Mouse (Mus musculus) neutrophil, adult 5-6 weeks (primary cell): ENCODE results near the gene Rd3. TPM values are rescaled to one million over a fixed set of nuclear protein-coding genes. Genes with fewer than 3 reads are reported as not detected.

Experiments used
- ATAC-seq: fragments of 151-379, 151-347 bp; 2 replicates; pipeline ENCODE4 v1.8.0; 2017; ENCODE audit warnings: mild to moderate bottlenecking, moderate TSS enrichment; ENCODE audit not compliant: insufficient number of reproducible peaks, poor library complexity, low FRiP score, severe bottlenecking; ENCODE audit errors: extremely low read depth
- total RNA-seq: library from RNA; stranded (forward); fragments of 200-1000 nt; gene quantifications from 2 replicates; pipeline ENCODE4 v1.2.3, GENCODE M21; 2017

Rd3 gene
- total RNA-seq, 1 experiment from 2014 or later = 0.23 TPM

GRCm38 (mm10) chr1:191960946-191961345, 16.2 kb upstream of the Rd3 start:
- no peak for ATAC-seq

DNA sequence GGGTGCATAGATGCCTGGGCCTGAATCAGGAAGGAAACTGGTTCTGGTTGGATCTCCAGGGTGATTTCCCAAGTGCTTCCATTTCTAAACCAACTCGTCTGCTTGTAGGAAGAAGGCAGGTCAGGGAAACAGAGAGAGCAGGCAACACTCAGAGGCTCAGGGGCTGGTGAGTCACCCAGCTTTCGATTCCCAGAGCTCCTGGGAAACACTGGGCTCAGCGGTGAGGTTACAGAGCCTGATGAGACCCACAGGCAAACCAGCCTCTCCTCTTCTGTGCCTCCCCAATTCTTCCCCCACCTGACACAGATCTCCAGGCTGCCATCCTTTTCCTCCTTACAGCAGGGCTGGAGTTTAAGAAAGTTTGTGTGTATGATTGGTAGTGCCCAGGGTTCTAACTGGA, 13.8 kb upstream of the Rd3 start:
- ATAC-seq = no peak

DNA sequence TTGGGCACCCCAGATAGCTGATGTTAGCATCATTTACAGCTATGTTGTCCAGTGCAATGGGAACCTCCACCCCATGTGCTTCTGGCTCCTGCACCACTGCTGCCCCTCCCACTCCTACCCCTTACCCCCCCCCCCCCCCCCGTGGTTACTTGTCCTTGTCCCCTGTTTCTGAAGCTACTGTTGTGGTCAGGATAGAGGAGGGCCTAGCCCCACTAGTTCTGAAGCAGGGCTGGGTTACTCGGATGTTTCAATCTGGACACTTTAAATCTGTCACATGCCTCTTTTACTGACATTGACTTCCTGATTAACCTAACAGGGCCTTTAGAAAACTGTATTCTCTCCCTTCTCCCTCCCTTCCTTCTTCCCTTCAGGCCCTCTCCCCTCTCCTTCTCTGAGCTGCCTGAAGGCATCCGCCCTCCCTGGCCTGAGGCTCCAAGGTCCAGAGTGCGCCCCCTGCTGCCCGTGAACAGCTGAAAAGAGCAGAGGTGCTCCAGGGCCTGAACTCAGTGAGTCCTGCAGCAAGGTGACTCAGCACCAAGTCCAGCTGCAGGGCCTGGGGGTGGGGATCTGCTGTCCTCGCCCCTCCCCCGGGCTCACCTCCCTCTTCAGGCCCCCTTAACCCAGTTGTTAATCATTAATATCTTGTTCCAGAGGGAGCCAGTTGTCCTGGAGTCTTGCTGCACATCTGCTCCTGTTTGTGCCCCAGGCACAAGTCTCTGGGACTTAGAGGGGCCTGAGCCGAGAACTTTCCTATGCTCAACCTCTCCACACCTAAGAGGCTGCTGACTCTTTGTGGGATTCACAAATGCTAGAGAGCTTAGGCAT, 13.0 kb upstream of the Rd3 start:
- peak; percentile 72 for ATAC-seq

- ATAC-seq = peak; percentile 89
These were observed 12.2 kb upstream of the Rd3 start for GRCm38 (mm10) chr1:191964773-191965481.

GRCm38 (mm10) chr1:191969939-191970338, 7.2 kb upstream of the Rd3 start:
- no peak for ATAC-seq

DNA sequence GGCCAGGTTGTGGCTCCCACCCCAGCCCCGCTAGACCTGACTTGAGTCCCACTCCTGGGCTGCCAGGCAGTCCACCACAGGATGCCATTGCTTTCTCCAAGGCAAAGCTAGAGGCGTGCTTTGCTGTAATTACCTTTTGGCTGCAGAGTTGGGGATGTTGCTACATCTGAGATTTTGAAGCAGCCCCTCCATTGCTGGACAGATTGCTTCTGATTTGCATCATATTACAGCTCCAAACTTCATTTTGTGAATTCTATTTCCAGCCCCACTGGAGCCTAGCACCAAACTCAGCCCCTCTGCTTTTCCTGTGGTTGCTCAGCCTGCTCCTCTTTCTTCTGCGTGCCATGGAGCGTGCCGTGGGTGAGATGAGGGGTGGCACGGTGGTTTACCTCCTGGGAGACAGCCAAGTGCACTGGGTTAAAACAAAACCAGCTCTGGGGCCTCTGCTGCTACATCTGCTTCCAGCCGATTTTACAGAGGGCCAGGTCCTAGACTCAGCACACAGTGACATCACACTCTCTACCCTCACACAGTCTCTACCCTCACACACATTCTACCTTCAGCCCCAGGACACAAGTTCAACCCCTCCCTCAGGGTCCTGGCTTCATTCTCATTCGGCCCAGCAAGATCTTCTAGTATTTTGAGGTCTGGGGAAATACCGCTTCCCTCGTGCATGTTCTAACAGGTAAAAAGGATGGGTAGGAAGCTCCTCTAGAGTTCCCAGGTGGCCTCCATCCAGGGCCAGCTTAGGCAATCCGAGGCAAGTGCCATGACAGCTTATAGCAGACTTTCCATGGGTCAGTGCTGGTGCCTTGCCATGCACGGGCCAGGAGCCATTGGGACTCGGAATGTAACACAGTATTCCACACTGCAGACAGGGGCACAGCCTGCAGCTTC, 2.4 kb upstream of the Rd3 start:
- no peak for ATAC-seq

DNA sequence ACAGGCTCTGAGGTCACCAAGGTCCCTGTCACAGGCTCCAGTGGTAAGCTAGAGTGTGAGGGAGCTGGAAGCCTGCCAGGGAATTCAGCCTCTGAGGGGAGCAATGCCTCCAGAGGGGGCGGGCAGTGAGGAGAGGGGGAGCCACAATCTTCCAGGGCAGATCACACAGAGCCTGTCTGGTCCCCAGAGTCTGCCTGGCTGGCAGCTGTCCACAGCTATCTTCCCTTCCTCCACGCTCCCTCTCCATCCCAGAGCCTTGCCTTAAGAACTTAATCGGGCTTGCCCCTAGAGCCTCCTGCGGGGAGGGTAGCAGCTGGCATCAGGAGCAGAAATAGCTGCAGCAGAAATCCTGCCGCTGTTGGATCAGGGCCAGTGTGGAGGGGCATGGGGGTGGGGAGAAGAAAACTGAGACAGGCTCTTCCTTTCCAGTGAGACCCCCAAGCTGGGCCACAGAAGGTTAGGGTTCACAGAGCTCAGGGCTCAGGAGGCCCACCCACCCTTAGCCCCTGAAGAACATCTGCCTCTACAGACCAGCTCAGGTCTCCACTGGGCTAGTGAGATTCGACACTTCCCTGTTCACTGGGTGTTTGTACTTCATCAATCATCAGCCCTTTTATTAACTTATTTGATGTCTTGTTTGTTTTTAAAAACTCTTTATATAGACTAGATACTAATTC, 4.4 kb downstream of the Rd3 start:
- ATAC-seq = no peak

- no peak for ATAC-seq
These were observed 9.7 kb downstream of the Rd3 start for GRCm38 (mm10) chr1:191986674-191987480.

DNA sequence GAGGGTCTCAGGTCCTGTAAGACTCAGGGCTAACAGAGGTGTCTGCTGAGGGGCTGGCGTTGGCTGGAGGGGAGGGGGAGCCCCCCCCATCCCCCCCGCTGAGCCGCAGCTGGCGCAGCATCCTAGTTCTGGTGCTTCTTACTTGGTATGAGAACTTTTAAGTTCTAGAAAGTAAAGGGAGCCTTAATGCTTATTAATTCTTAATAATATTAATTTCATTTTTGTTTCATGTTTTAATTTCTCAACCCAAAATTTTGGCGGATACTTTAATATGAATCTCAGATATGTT, 10.3 kb downstream of the Rd3 start:
- ATAC-seq = no peak

- ATAC-seq = no peak
These were observed 11.5 kb downstream of the Rd3 start for GRCm38 (mm10) chr1:191988646-191989045.

DNA sequence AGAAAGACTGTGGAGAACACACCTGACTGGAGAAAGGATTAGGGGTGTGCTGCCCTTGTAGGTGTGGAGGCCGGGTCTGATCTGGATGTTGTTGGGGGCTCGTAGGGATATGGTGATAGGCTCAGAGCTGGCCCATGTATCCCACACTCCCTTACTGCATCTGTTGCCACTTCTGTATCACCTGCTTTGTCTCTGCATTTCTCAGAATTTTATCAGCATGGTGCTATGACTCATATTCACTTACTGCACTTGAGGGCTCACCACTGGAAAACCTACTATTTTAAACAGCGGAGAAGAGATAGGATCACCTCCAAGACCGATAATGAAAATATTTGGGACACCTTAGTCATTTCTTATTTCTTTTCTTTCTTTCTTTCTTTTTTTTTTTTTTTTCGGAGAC, 11.9 kb downstream of the Rd3 start:
- no peak for ATAC-seq

DNA sequence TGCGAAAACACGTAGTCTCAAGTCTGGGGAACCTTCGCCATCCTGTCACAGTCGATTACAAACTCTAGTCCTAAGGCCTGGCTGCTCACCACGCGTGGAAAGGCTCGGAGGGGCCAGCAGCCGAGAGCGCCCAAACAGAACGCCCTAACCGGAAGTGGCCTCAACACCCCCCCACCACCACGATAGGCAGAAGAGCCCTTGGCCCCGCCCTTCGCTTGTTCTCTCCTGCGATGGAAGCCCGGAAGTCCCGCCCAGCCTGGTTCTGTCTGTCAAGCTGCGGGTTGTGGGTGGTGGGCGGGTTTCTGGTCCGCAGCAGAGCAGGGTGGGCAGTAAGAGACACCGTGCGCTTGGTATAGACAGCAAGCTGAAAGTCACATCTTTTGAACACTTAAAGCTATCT, 12.8 kb downstream of the Rd3 start:
- peak; percentile 96 for ATAC-seq

- no peak for ATAC-seq
These were observed 15.0 kb downstream of the Rd3 start for GRCm38 (mm10) chr1:191992040-191992780.

DNA sequence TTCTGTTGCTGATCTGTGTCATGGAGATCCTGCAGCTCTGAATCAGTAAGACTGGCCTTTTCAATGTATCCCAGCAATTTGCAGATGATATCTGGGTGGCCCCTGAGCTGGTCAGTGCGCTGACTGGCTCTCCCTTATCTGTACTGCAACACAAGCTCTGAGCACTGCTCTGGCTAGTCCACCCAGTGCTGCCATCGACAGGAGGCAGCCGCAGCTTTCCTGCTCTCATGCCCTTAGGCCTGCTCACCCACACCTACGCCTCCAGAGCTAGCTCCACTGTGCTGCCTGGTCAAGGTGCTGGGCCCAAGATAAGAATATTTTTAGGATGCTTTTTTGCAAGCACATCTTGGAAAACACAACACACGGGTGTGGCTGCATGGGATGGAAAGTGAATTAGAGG, 17.3 kb downstream of the Rd3 start:
- ATAC-seq = no peak

DNA sequence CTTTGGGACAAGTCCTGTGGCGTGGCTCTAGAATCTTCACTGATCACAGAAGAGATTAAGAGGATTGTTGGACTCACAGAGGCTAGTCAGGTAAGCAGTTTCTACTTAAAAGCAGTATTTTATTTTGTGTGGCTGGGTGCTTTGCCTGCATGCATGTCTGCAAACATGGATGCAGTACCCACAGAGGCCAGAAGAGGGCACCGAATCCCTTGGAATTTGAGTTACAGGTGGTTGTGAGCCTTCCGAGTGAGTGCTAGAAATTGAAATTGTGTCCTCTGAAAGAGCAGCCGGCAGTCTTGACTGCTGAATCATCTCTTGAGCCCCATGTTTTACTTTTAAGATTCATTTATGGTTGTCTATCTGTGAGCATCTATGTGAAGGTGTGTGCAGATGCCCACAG, 18.3 kb downstream of the Rd3 start:
- ATAC-seq = 0 out of 2 replicates have a peak, but pooled peaks have one; percentile 42

- ATAC-seq = no peak
These were observed 18.7 kb downstream of the Rd3 start for GRCm38 (mm10) chr1:191995916-191996315.

- no peak for ATAC-seq
These were observed 19.5 kb downstream of the Rd3 start for GRCm38 (mm10) chr1:191996621-191997185.
